Mouse (Mus musculus): Measurements from ENCODE around the gene Rad51b. TPM values are rescaled to one million over a fixed set of nuclear protein-coding genes. Genes with fewer than 3 reads are reported as not detected.

Gene Rad51b
- polyA plus RNA-seq, 1 experiment from 2014 or later, result 8.0 TPM

- Histone ChIP-seq H3K27ac (no peak overlapping the region), H3K4me1 (replicated peaks) (peaks cover 51% of the 10 kb centered on the region), H3K36me3 (no peaks in the 10 kb centered on the region), H3K4me2 (no peak overlapping the region), H3K9ac (replicated peaks) (no peak overlapping the region), H3K27me3 (no peaks in the 10 kb centered on the region), H3K9me3 (no peaks in the 10 kb centered on the region), H3K4me3 (replicated peaks) (no peak overlapping the region)
- no peak for ATAC-seq (ENCODE audit: insufficient number of reproducible peaks, insufficient read depth, low FRiP score, low TSS enrichment, low read depth)
These were observed 416.2 kb downstream of the Rad51b start for GRCm38 (mm10) chr12:79713286-79713685.

- no peaks in the 10 kb centered on the region for H3K9me3 ChIP-seq
- no peak overlapping the region for H3K4me3 ChIP-seq (replicated peaks)
- H3K27ac ChIP-seq, result peak overlapping the region; percentile 74
- WGBS, result 69% methylated on average over 6 of the region's 6 CpGs
- no peak for ATAC-seq (ENCODE audit: insufficient number of reproducible peaks, insufficient read depth, low FRiP score, low TSS enrichment, low read depth)
- no peaks in the 10 kb centered on the region for H3K36me3 ChIP-seq
- peaks cover 48% of the 10 kb centered on the region for H3K4me1 ChIP-seq (replicated peaks)
- no peaks in the 10 kb centered on the region for H3K27me3 ChIP-seq
- H3K4me2 ChIP-seq, result no peak overlapping the region
- no peak overlapping the region for H3K9ac ChIP-seq (replicated peaks)
These were observed 417.4 kb downstream of the Rad51b start for GRCm38 (mm10) chr12:79714484-79714883.

GRCm38 (mm10) chr12:79715506-79716345 lies 418.6 kb downstream of the Rad51b start:
- Histone ChIP-seq H3K9ac (replicated peaks) (no peak overlapping the region; the same call in 1 of the 2 replicates), H3K4me2 (peak overlapping the region; percentile 39), H3K36me3 (no peaks in the 10 kb centered on the region), H3K4me1 (replicated peaks) (peaks cover 55% of the 10 kb centered on the region), H3K4me3 (replicated peaks) (peak overlapping the region; percentile 4; the same call in 1 of the 2 replicates), H3K27ac (peak overlapping the region; percentile 88), H3K9me3 (no peaks in the 10 kb centered on the region), H3K27me3 (no peaks in the 10 kb centered on the region)
- WGBS, result 22% methylated on average over 12 of the region's 12 CpGs
- ATAC-seq (ENCODE audit: insufficient number of reproducible peaks, insufficient read depth, low FRiP score, low TSS enrichment, low read depth), result no peak

- no peak overlapping the region for H3K9ac ChIP-seq (replicated peaks)
- H3K4me2 ChIP-seq, result no peak overlapping the region; the same call in 1 of the 2 replicates
- H3K9me3 ChIP-seq, result no peaks in the 10 kb centered on the region
- peak overlapping the region; percentile 91 for H3K27ac ChIP-seq
- peaks cover 54% of the 10 kb centered on the region for H3K4me1 ChIP-seq (replicated peaks)
- H3K27me3 ChIP-seq, result no peaks in the 10 kb centered on the region
- peak; percentile 72 for ATAC-seq (ENCODE audit: insufficient number of reproducible peaks, insufficient read depth, low FRiP score, low TSS enrichment, low read depth)
- 26% methylated on average over 10 of the region's 10 CpGs for WGBS
- no peak overlapping the region for H3K4me3 ChIP-seq (replicated peaks)
- H3K36me3 ChIP-seq, result no peaks in the 10 kb centered on the region
These were observed 422.2 kb downstream of the Rad51b start for GRCm38 (mm10) chr12:79719091-79719846.

GRCm38 (mm10) chr12:79719847-79720201 lies 422.7 kb downstream of the Rad51b start:
- H3K9me3 ChIP-seq, result no peaks in the 10 kb centered on the region
- H3K27ac ChIP-seq, result peak overlapping the region; percentile 91
- H3K36me3 ChIP-seq, result no peaks in the 10 kb centered on the region
- H3K4me3 ChIP-seq (replicated peaks), result no peak overlapping the region
- WGBS, result 22% methylated on average over 1 of the region's 1 CpGs
- H3K9ac ChIP-seq (replicated peaks), result no peak overlapping the region
- peak; percentile 10; the same call in 1 of the 2 replicates for ATAC-seq (ENCODE audit: insufficient number of reproducible peaks, insufficient read depth, low FRiP score, low TSS enrichment, low read depth)
- peaks cover 49% of the 10 kb centered on the region for H3K4me1 ChIP-seq (replicated peaks)
- no peak overlapping the region; the same call in 1 of the 2 replicates for H3K4me2 ChIP-seq
- no peaks in the 10 kb centered on the region for H3K27me3 ChIP-seq

GRCm38 (mm10) chr12:79724875-79725274 lies 427.8 kb downstream of the Rad51b start:
- Histone ChIP-seq H3K27ac (no peak overlapping the region), H3K4me2 (no peak overlapping the region), H3K9ac (replicated peaks) (no peak overlapping the region), H3K27me3 (no peaks in the 10 kb centered on the region), H3K4me3 (replicated peaks) (no peak overlapping the region), H3K36me3 (0 out of 2 replicates have a peak, but pooled peaks cover 4% of the 10 kb centered on the region), H3K4me1 (replicated peaks) (peaks cover 25% of the 10 kb centered on the region), H3K9me3 (peaks cover 13% of the 10 kb centered on the region)
- ATAC-seq (ENCODE audit: insufficient number of reproducible peaks, insufficient read depth, low FRiP score, low TSS enrichment, low read depth), result no peak

- ATAC-seq (ENCODE audit: insufficient number of reproducible peaks, insufficient read depth, low FRiP score, low TSS enrichment, low read depth), result no peak
- no peak overlapping the region for H3K9ac ChIP-seq (replicated peaks)
- H3K27me3 ChIP-seq, result no peaks in the 10 kb centered on the region
- H3K27ac ChIP-seq, result no peak overlapping the region
- H3K36me3 ChIP-seq, result 0 out of 2 replicates have a peak, but pooled peaks cover 4% of the 10 kb centered on the region
- H3K4me3 ChIP-seq (replicated peaks), result no peak overlapping the region
- no peak overlapping the region for H3K4me2 ChIP-seq
- H3K4me1 ChIP-seq (replicated peaks), result peaks cover 27% of the 10 kb centered on the region
- H3K9me3 ChIP-seq, result peaks cover 13% of the 10 kb centered on the region
These were observed 428.6 kb downstream of the Rad51b start for GRCm38 (mm10) chr12:79725711-79726110.

- no peak for ATAC-seq (ENCODE audit: insufficient number of reproducible peaks, insufficient read depth, low FRiP score, low TSS enrichment, low read depth)
- 86% methylated on average over 2 of the region's 2 CpGs for WGBS
- Histone ChIP-seq H3K9me3 (peaks cover 13% of the 10 kb centered on the region), H3K27me3 (no peaks in the 10 kb centered on the region), H3K4me3 (replicated peaks) (no peak overlapping the region), H3K27ac (no peak overlapping the region), H3K4me1 (replicated peaks) (peaks cover 30% of the 10 kb centered on the region), H3K36me3 (0 out of 2 replicates have a peak, but pooled peaks cover 4% of the 10 kb centered on the region), H3K9ac (replicated peaks) (no peak overlapping the region), H3K4me2 (no peak overlapping the region)
These were observed 429.0 kb downstream of the Rad51b start for GRCm38 (mm10) chr12:79726116-79726515.

- Histone ChIP-seq H3K27me3 (no peaks in the 10 kb centered on the region), H3K4me2 (no peak overlapping the region), H3K9me3 (peaks cover 13% of the 10 kb centered on the region), H3K9ac (replicated peaks) (no peak overlapping the region), H3K27ac (no peak overlapping the region), H3K36me3 (0 out of 2 replicates have a peak, but pooled peaks cover 4% of the 10 kb centered on the region), H3K4me3 (replicated peaks) (no peak overlapping the region), H3K4me1 (replicated peaks) (peaks cover 28% of the 10 kb centered on the region)
- no peak for ATAC-seq (ENCODE audit: insufficient number of reproducible peaks, insufficient read depth, low FRiP score, low TSS enrichment, low read depth)
These were observed 429.9 kb downstream of the Rad51b start for GRCm38 (mm10) chr12:79726959-79727358.

- Histone ChIP-seq H3K27me3 (no peaks in the 10 kb centered on the region), H3K4me2 (no peak overlapping the region), H3K9me3 (peaks cover 13% of the 10 kb centered on the region), H3K4me3 (replicated peaks) (no peak overlapping the region), H3K36me3 (0 out of 2 replicates have a peak, but pooled peaks cover 4% of the 10 kb centered on the region), H3K4me1 (replicated peaks) (peaks cover 31% of the 10 kb centered on the region), H3K27ac (peak overlapping the region; percentile 77), H3K9ac (replicated peaks) (no peak overlapping the region)
- 22% methylated on average over 5 of the region's 5 CpGs for WGBS
- ATAC-seq (ENCODE audit: insufficient number of reproducible peaks, insufficient read depth, low FRiP score, low TSS enrichment, low read depth), result peak; percentile 89
These were observed 432.9 kb downstream of the Rad51b start for GRCm38 (mm10) chr12:79729926-79730506.

GRCm38 (mm10) chr12:79731905-79732304 lies 434.8 kb downstream of the Rad51b start:
- H3K4me1 ChIP-seq (replicated peaks), result peaks cover 43% of the 10 kb centered on the region
- no peak overlapping the region for H3K4me3 ChIP-seq (replicated peaks)
- H3K27ac ChIP-seq, result peak overlapping the region; percentile 60; the same call in 1 of the 2 replicates
- H3K9ac ChIP-seq (replicated peaks), result no peak overlapping the region
- ATAC-seq (ENCODE audit: insufficient number of reproducible peaks, insufficient read depth, low FRiP score, low TSS enrichment, low read depth), result no peak
- H3K9me3 ChIP-seq, result peaks cover 13% of the 10 kb centered on the region
- H3K27me3 ChIP-seq, result no peaks in the 10 kb centered on the region
- 83% methylated on average over 6 of the region's 6 CpGs for WGBS
- 0 out of 2 replicates have a peak, but pooled peaks cover 4% of the 10 kb centered on the region for H3K36me3 ChIP-seq
- H3K4me2 ChIP-seq, result no peak overlapping the region
